ENCODE assay signal across 27 mouse cellular contexts in genomic region chr8:84532725-84533124, GRCm38 (mm10).
DNase-seq lines count a peak whose midpoint lies in the region; ATAC-seq and TF ChIP-seq lines count a peak whose summit lies in the region.
"Had no signal": no experiment of that assay in that cellular context is flagged by ENCODE, and none has a peak within 500 bp of the region (broad histone marks: within the 10 kb centered on the region; RNA-seq: fewer than 3 reads in every experiment).

No protein-coding gene starts in this region.

- H3K4me1 ChIP-seq in bone marrow macrophage, adult 2 months (ENCODE audit: control insufficient read depth, insufficient read depth, low read length): peaks cover 36% of the 10 kb centered on the region
- H3K4me1 ChIP-seq: embryonic facial prominence, embryonic 13.5 days; embryonic facial prominence, embryonic 15.5 days; forebrain, embryonic 10.5 days; forebrain, embryonic 12.5 days had no signal

- peaks cover 8% of the 10 kb centered on the region; the same call in 1 of the 2 replicates for H3K36me3 ChIP-seq in macrophage (ENCODE audit: inconsistent target)
- H3K36me3 ChIP-seq: embryonic facial prominence, embryonic 13.5 days; embryonic facial prominence, embryonic 15.5 days; G1E had no signal

- TF ChIP-seq POLR2A in bone marrow macrophage, adult 2 months (IDR thresholded peaks at IDR 0.05; ENCODE audit: borderline replicate concordance, low read depth, low read length): no peak

- H3K4me3 ChIP-seq in bone marrow macrophage, adult 2 months (ENCODE audit: insufficient read depth, low read length): no peak overlapping the region
- no peak overlapping the region for H3K4me3 ChIP-seq in macrophage (ENCODE audit: inconsistent target)
- H3K4me3 ChIP-seq: embryonic facial prominence, embryonic 13.5 days; embryonic facial prominence, embryonic 15.5 days; erythroblast, embryonic 14.5 days; forebrain, embryonic 10.5 days; forebrain, embryonic 12.5 days had no signal

- DNase-seq in layer of hippocampus, adult 9-11 months: no peak
- no peak for DNase-seq in lung, adult 18-20 months
- DNase-seq: adrenal gland, adult 8-10 months; adrenal gland, postnatal 14 days; adrenal gland, postnatal 36 days; B cell, adult 2 months; cerebellum, adult 11 months; cerebellum, adult 18-20 months; cerebellum, adult 8-10 months; cerebellum, adult 9-11 months; cerebellum, postnatal 14 days; cerebellum, postnatal 36 days; embryo, embryonic 11 days had no signal

- WGBS in macrophage (ENCODE audit: missing documents): 22% methylated on average over 1 of the region's 1 CpGs

- H3K79me2 ChIP-seq in macrophage (ENCODE audit: inconsistent target): no peaks in the 10 kb centered on the region

- ATAC-seq in megakaryocyte progenitor cell, adult 5-6 weeks (replicated peaks; ENCODE audit: poor library complexity): peak; percentile 65
- ATAC-seq: activated CD4-positive, CD25-positive, alpha-beta regulatory T cell, adult 4 months; CD4-positive, CD25-positive, alpha-beta regulatory T cell, adult 4 months; forebrain, embryonic 14.5 days; forebrain, embryonic 16.5 days; Patski had no signal

- no peak for TF ChIP-seq CTCF in bone marrow macrophage, adult 2 months (IDR thresholded peaks at IDR 0.05; ENCODE audit: low read depth, low read length)

- H3K27ac ChIP-seq in bone marrow macrophage, adult 2 months (ENCODE audit: insufficient read depth, low read depth, low read length): peak overlapping the region; percentile 58
- peak overlapping the region; percentile 39 for H3K27ac ChIP-seq in macrophage
- H3K27ac ChIP-seq: embryonic facial prominence, embryonic 13.5 days; embryonic facial prominence, embryonic 15.5 days; forebrain, embryonic 10.5 days; forebrain, embryonic 12.5 days had no signal
